Mouse (Mus musculus) embryonic facial prominence, embryonic 14.5 days (tissue): Measurements from ENCODE around the gene Thra. TPM values are rescaled to one million over a fixed set of nuclear protein-coding genes. Genes with fewer than 3 reads are reported as not detected.

Experiments used
- polyA plus RNA-seq: library from polyadenylated mRNA; unstranded; fragments of >200 nt; fragmentation: Nextera tagmentation; extraction: Ambion mirVana; gene quantifications from 2 replicates; pipeline ENCODE4 v1.2.1, GENCODE M21; 2014

Gene Thra
- polyA plus RNA-seq, 1 experiment from 2014 or later = 62.2 TPM

Other genes starting within 250 kb of the Thra start
- gene Ikzf3, start 194.6 kb upstream of the Thra start, polyA plus RNA-seq = 0.18 and 0.21 TPM in 2 replicates
- 0.21 TPM in 1 of 2 replicates, not detected in the other for gene Zpbp2, start 189.5 kb upstream of the Thra start, polyA plus RNA-seq
- 12.6 and 13.6 TPM in 2 replicates for gene Ormdl3, start 153.3 kb upstream of the Thra start, polyA plus RNA-seq
- not detected in 2 replicates for gene Lrrc3c, start 142.3 kb upstream of the Thra start, polyA plus RNA-seq
- gene Gm12355, start 115.0 kb upstream of the Thra start, polyA plus RNA-seq = 0.54 and 0.75 TPM in 2 replicates
- gene Gsdma3, start 114.3 kb upstream of the Thra start, polyA plus RNA-seq = not detected in 2 replicates
- gene Gsdma2, start 93.9 kb upstream of the Thra start, polyA plus RNA-seq = not detected in 2 replicates
- 0.64 and 2.0 TPM in 2 replicates for gene Gsdma, start 76.3 kb upstream of the Thra start, polyA plus RNA-seq
- gene Psmd3, start 58.1 kb upstream of the Thra start, polyA plus RNA-seq = 136 and 146 TPM in 2 replicates
- not detected in 2 replicates for gene Csf3, start 39.4 kb upstream of the Thra start, polyA plus RNA-seq
- gene Med24, start 11.2 kb upstream of the Thra start, polyA plus RNA-seq = 40.7 and 49.0 TPM in 2 replicates
- gene Nr1d1, start 34.7 kb downstream of the Thra start, polyA plus RNA-seq = 1.1 and 1.9 TPM in 2 replicates
- gene Msl1, start 54.9 kb downstream of the Thra start, polyA plus RNA-seq = 18.1 and 18.5 TPM in 2 replicates
- gene Casc3, start 64.3 kb downstream of the Thra start, polyA plus RNA-seq = 32.2 and 34.0 TPM in 2 replicates
- gene Rapgefl1, start 96.1 kb downstream of the Thra start, polyA plus RNA-seq = 5.7 and 6.3 TPM in 2 replicates
- 3.9 and 4.3 TPM in 2 replicates for gene Wipf2, start 123.0 kb downstream of the Thra start, polyA plus RNA-seq
- 22.7 and 23.0 TPM in 2 replicates for gene Cdc6, start 167.2 kb downstream of the Thra start, polyA plus RNA-seq
- gene Rara, start 187.2 kb downstream of the Thra start, polyA plus RNA-seq = 46.4 and 50.3 TPM in 2 replicates
- gene Gjd3, start 242.4 kb downstream of the Thra start, polyA plus RNA-seq = 0.34 and 0.56 TPM in 2 replicates